Mouse (Mus musculus) splenic B cell, adult 2 months (primary cell): ENCODE data around the gene Rgl3.

Experiments used
- DNase-seq: peaks from one replicate; pipeline ENCODE4 v3.0.0-alpha.2; 2011; ENCODE audit warnings: low read depth, low spot score
- H3K27me3 ChIP-seq: 2 replicates; pipeline ENCODE4 v1.6.1; 2012; ENCODE audit warnings: mild to moderate bottlenecking, low read length, moderate library complexity, mixed read lengths; ENCODE audit not compliant: control insufficient read depth, poor library complexity, insufficient read depth, severe bottlenecking
- H3K36me3 ChIP-seq: 2 replicates; pipeline ENCODE4 v1.6.1; 2012; ENCODE audit warnings: mild to moderate bottlenecking, low read length, moderate library complexity, mixed read lengths; ENCODE audit not compliant: control insufficient read depth, poor library complexity, insufficient read depth, severe bottlenecking

Rgl3 gene

GRCm38 (mm10) chr9:22000296-22000695 is 11.1 kb upstream of the Rgl3 start:
- Histone ChIP-seq H3K27me3 (no peaks in the 10 kb centered on the region), H3K36me3 (peaks cover 3% of the 10 kb centered on the region)
- DNase-seq = no peak

- no peaks in the 10 kb centered on the region; the same call in 1 of the 2 replicates for H3K36me3 ChIP-seq
- no peaks in the 10 kb centered on the region for H3K27me3 ChIP-seq
- DNase-seq = no peak
Observed at GRCm38 (mm10) chr9:21996178-21996867, 7.1 kb upstream of the Rgl3 start.

DNA sequence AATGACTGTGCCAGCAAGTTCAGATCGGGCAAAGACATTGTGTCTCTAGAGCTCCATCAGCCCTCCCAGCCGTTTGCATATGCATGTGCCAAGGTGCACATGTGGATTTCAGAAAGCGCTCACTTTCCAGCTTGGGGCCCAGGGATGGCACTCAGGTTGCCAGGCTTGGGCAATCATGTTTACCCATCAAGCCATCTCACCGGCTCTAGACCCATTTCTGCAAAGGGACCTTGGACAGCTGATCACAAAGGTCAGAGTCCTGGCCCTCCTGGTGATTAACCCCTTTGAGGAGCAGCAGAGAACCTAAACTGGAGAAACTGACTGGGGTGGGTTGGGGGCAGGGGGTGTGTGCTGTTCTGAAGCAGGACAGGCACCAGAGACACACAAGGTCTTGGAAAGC is 3.0 kb upstream of the Rgl3 start:
- DNase-seq = no peak
- H3K36me3 ChIP-seq = no peaks in the 10 kb centered on the region
- no peaks in the 10 kb centered on the region; the same call in 1 of the 2 replicates for H3K27me3 ChIP-seq

GRCm38 (mm10) chr9:21988421-21989101 is 685 bp downstream of the Rgl3 start:
- no peaks in the 10 kb centered on the region for H3K36me3 ChIP-seq
- DNase-seq = peak; percentile 56
- no peaks in the 10 kb centered on the region; the same call in 1 of the 2 replicates for H3K27me3 ChIP-seq

DNA sequence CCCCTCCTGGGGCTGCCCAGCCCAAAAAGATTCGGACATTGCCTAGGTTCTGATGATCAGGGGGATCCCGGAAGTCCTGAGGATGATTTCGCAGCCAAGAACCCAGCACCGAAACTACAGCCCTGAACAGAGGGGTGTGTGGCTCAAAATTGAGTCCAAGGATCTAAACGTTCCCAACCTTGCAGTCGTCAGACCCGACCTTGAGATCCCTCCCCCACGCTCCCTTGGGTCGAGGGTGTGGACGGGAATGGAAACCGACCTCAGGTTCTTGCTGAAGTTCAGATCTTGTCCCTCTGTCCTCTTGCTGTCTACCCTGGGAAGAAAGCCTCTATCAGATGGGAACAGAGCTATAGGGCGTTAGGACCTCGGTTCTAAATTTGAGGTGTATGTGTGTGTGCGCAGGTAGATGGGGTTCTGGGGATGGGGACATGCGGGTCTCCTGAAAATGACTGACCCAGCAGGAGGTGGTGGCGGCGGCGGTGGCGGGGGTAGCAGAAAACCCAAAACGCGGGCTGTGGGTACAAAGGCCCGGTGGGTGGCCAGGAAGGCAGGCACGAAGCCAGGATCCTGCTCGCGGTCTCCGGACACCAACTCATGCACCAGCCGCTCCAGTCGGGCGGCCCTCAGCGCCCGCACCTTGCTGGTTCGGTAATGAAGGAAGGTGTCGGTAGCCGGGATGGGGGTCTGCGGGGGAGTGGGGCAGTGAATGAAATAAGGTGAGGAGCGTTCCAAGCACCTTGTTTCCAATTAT is 1.5 kb downstream of the Rgl3 start:
- DNase-seq = no peak
- H3K36me3 ChIP-seq = no peaks in the 10 kb centered on the region
- no peaks in the 10 kb centered on the region; the same call in 1 of the 2 replicates for H3K27me3 ChIP-seq

DNA sequence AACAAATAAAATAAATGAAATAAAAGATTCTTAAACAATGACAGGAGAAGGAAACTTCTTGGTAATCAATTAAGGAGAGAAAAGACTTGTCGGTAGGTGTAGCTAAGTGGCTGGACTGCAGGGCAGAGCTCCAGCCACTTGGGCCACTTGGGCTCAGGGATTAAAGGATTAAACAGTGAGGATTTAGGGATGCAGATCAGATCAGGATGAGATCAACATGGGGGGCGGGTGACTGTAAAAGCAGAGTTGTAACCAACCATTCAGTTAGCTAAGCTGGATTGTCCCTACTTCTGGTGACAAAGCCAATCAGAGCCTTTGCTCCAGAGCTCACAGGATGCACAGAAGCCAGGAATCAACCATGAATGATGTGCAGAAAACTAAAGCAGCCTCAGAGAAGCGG is 5.3 kb downstream of the Rgl3 start:
- H3K36me3 ChIP-seq = no peaks in the 10 kb centered on the region
- DNase-seq = no peak
- no peaks in the 10 kb centered on the region; the same call in 1 of the 2 replicates for H3K27me3 ChIP-seq

- H3K36me3 ChIP-seq = no peaks in the 10 kb centered on the region
Observed at GRCm38 (mm10) chr9:21978398-21979128, 10.7 kb downstream of the Rgl3 start.

DNA sequence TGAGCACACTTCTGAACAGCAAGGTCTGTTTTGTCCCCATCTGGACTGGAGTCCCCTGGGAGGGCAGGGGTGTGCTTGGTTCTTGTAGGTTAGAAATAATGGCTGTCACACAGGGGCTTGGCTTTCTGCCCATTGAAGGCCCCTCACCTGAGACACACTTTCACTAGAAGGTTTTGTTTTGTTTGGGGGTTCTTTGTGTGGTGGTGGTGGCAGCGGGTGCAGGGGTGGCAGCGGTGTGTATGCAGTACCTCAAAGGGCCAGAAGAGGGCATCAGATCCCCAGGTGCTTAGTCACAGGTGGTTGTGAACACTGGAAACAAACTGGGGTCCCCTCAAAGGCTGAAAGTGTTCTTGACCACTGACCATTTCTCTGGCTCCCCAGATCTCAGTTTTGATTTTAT is 11.3 kb downstream of the Rgl3 start:
- no peaks in the 10 kb centered on the region for H3K27me3 ChIP-seq
- DNase-seq = peak; percentile 72

More at GRCm38 (mm10) chr9:21978398-21979128, 10.7 kb downstream of the Rgl3 start:
- no peak for DNase-seq
- H3K27me3 ChIP-seq = no peaks in the 10 kb centered on the region; the same call in 1 of the 2 replicates

GRCm38 (mm10) chr9:21977331-21977730 is 11.9 kb downstream of the Rgl3 start:
- H3K36me3 ChIP-seq = no peaks in the 10 kb centered on the region
- DNase-seq = no peak
- H3K27me3 ChIP-seq = no peaks in the 10 kb centered on the region

More for the DNA sequence above, 11.3 kb downstream of the Rgl3 start:
- no peaks in the 10 kb centered on the region for H3K36me3 ChIP-seq

DNA sequence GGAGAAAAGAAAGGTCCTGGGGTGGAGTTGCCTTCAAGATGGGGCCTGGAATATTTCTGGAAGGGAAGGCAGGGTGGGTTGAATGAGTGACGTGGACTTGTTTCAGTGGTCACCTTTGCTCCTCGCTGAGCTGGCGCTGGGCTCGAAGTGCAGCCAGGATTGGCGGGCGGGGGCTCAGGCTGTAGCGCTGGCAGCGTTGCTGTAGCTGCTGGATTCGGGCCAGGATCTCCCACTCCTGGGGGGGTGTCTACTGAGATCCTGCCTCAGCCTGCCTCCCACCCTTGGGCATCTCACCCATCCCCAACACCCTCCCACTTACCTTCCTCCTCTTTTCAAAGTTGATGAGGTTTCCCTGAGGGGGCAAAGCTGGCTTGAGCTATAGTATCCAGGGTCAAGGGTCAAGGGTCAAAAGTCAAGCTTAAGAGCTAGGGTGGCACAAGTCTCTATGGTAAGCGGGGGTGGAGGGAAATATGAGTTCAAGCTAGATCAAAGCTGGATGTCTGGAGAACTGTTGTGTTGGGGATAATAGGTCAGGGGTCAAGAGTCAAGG is 12.5 kb downstream of the Rgl3 start:
- no peak for DNase-seq
- Histone ChIP-seq H3K36me3 (no peaks in the 10 kb centered on the region), H3K27me3 (no peaks in the 10 kb centered on the region)

DNA sequence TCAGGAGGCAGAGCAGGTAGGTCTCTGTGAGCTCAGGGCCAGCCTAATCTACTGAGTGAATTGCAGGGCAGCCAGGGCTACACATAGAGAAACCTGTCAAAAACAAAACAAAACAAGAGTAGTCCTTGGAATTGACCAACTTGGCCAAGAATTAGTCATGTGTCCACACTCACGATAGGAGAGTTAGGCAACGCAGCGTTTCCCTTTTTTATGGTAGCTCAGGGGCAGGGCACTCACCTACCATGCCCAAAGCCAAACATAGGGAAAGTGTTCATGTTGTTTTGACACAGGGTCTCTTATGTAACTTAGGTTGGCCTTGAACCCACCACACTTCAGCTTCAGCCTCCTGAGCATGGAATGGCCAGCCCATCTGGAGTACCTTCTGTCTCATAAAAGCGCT is 19.9 kb downstream of the Rgl3 start:
- H3K36me3 ChIP-seq = no peaks in the 10 kb centered on the region
- DNase-seq = no peak
- no peaks in the 10 kb centered on the region for H3K27me3 ChIP-seq

DNA sequence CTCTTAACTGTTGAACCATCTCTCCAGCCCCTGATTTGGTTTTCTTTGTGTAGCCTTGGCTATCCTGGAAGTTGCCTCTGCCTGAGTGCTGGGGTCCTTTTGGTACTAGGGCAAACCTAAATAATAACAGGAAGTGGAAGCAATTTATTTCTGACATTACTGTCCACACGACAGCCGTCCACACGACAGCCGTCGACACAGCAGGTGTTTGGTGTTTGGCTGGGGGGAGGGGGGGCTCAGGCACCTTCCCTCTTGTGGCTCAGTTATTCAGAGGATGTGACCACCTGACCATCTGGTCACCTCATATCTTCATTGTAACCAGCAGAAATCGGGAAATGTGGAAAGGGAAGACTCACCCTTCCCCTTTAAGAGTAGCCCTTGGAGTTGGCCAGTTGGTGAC is 20.4 kb downstream of the Rgl3 start:
- H3K27me3 ChIP-seq = no peaks in the 10 kb centered on the region
- no peak for DNase-seq
- no peaks in the 10 kb centered on the region for H3K36me3 ChIP-seq

DNA sequence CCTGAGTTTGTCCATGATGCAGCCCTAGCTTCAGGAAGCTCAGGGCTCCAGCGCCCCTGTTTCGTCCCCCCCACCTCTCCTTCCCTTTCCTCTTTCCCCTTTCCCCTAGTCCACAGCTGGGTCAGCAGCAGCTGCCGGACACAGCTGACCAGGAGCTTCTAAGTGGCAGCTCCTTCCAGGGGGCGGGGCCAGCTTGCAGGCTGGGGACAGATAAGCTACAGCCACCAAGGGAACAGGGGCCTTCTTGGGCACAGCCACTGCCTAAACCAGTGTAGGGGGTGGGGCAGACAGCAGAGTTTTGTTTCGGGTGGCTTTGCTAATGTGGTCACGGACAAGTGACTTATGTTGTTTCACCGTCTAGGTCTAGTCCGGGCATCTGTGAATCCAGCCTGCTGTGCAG is 25.8 kb downstream of the Rgl3 start, which contains the start of gene Epor:
Gene Epor (minus strand): TSS at position 90 of the 400 bp plus-strand sequence.
- no peak for DNase-seq
- H3K36me3 ChIP-seq = no peaks in the 10 kb centered on the region
- no peaks in the 10 kb centered on the region for H3K27me3 ChIP-seq

DNA sequence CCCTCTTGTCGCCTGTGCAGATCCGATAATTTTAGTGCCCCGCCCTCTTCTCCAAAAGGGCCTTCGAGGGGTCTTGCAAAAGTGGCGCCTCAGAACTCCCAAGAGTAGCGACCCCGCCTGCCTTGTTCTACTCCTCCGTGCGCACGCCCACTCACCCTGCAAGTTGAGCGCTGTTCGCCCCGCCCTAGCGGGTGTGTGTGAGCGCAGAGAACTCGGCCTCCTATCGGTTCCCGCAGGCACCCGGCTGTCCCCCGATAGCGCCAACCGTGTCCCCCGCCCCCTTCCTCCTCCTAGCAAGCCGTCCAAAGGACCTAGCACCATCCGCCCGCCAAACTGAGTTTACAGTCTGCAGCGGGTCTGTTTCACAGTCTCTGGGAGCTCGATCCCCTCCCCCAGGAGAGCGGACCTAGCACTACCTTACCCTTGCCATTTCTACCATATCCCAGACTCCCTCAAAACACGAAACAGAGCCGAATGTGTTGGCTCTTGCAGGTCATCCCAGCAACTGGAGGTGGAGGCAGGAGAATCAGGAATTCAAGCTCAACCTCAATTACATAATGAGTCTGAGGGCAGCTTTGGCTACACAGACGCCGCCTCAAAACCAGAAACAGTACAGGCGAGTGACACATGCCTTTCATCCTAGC is 26.7 kb downstream of the Rgl3 start:
- Histone ChIP-seq H3K27me3 (no peaks in the 10 kb centered on the region), H3K36me3 (no peaks in the 10 kb centered on the region)
- peak; percentile 51 for DNase-seq
